Mouse (Mus musculus) cortical plate, adult 2 months (tissue): ENCODE results near the gene Irf5.

Source experiments
- CTCF ChIP-seq: fragments of 200-500 bp; IDR thresholded peaks from 2 replicates; pipeline ENCODE4 v1.5.1; 2011; ENCODE audit warnings: mild to moderate bottlenecking, control low read depth, low read length; ENCODE audit not compliant: insufficient read depth; ENCODE audit errors: extremely low read depth
- POLR2A ChIP-seq: fragments of 200-500 bp; IDR thresholded peaks from 2 replicates; pipeline ENCODE4 v1.6.1; 2011; ENCODE audit warnings: mild to moderate bottlenecking, low read length, control low read depth; ENCODE audit not compliant: insufficient read depth; ENCODE audit errors: extremely low read depth

DNA sequence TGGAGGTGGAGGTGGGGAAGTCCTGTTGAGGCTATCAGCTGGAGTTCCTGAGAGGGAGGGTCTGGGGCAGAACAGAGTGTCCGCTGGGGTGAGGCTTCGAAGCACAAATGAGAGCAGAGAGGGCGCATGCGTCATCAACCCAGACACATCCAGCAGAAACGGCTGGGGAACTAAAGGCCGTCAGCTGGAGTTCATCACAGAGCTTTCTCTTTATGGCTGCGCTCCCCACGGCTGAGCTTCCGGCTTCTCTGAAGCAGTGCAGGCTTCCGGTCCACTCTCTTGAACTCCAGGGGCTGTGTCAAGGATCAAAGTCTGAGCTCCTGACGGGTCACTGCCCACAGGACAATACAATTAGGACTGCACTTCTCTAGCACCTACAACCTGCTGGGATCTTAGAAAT lies 13.1 kb upstream of the Irf5 start:
- TF ChIP-seq CTCF: no peak
- TF ChIP-seq POLR2A: no peak
